Mouse (Mus musculus) kidney, embryonic 14.5 days (tissue): ENCODE results near the gene Cd207. TPM values are rescaled to one million over a fixed set of nuclear protein-coding genes. Genes with fewer than 3 reads are reported as not detected.

ENCODE experiments used
- ATAC-seq: fragments of 200-750 bp; cut with Nextera tagmentation; 2 replicates; pipeline ENCODE4 v1.8.0; 2017; ENCODE audit warnings: moderate number of reproducible peaks, mild to moderate bottlenecking, moderate TSS enrichment, moderate library complexity; ENCODE audit not compliant: low FRiP score, low TSS enrichment
- H3K27ac ChIP-seq: fragments of 300-500 bp; sonication (generic); 2 replicates; pipeline ENCODE4 v1.5.1; 2014; ENCODE audit warnings: low read depth, mild to moderate bottlenecking, low read length, moderate library complexity, mixed read lengths
- H3K27me3 ChIP-seq: fragments of 300-500 bp; sonication (generic); 2 replicates; pipeline ENCODE4 v1.6.1; 2014; ENCODE audit warnings: mild to moderate bottlenecking, low read length; ENCODE audit not compliant: control insufficient read depth, insufficient read depth
- H3K36me3 ChIP-seq: fragments of 300-500 bp; sonication (generic); 2 replicates; pipeline ENCODE4 v1.6.1; 2014; ENCODE audit warnings: low read length, mixed read lengths; ENCODE audit not compliant: control insufficient read depth, insufficient read depth
- H3K4me1 ChIP-seq: fragments of 300-500 bp; sonication (generic); 2 replicates; pipeline ENCODE4 v1.6.1; 2014; ENCODE audit warnings: low read length, mixed read lengths; ENCODE audit not compliant: control insufficient read depth, insufficient read depth
- H3K4me2 ChIP-seq: fragments of 300-500 bp; sonication (generic); replicated peaks from 2 replicates; pipeline ENCODE4 v1.6.1; 2014; ENCODE audit warnings: low read depth, mild to moderate bottlenecking, low read length
- H3K4me3 ChIP-seq: fragments of 300-500 bp; sonication (generic); 2 replicates; pipeline ENCODE4 v1.5.1; 2014; ENCODE audit warnings: mild to moderate bottlenecking, low read length
- H3K9ac ChIP-seq: fragments of 300-500 bp; sonication (generic); 2 replicates; pipeline ENCODE4 v1.6.1; 2014; ENCODE audit warnings: low read depth, mild to moderate bottlenecking, low read length, moderate library complexity
- H3K9me3 ChIP-seq: fragments of 300-500 bp; sonication (generic); 2 replicates; pipeline ENCODE4 v1.6.1; 2016; ENCODE audit warnings: low read length; ENCODE audit not compliant: control insufficient read depth
- WGBS: fragments of 180-500 bp; shearing (Covaris S2); extraction: QIAGEN DNeasy Blood & Tissue Kit; methylation state at CpG from one replicate; pipeline ENCODE4 v1.1.7; 2014; 5-methylcytosine and 5-hydroxymethylcytosine counted together
- polyA plus RNA-seq: library from polyadenylated mRNA; unstranded; fragments of >200 nt; fragmentation: Nextera tagmentation; extraction: Ambion mirVana; gene quantifications from 2 replicates; pipeline ENCODE4 v1.2.1, GENCODE M21; 2014

Cd207 gene
- polyA plus RNA-seq, 1 experiment from 2014 or later = not detected

- Histone ChIP-seq H3K9me3 (0 out of 2 replicates have a peak, but pooled peaks cover 4% of the 10 kb centered on the region), H3K36me3 (no peaks in the 10 kb centered on the region), H3K9ac (no peak overlapping the region), H3K4me3 (no peak overlapping the region), H3K4me2 (no peak overlapping the region), H3K27ac (no peak overlapping the region), H3K27me3 (peaks cover 88% of the 10 kb centered on the region), H3K4me1 (no peaks in the 10 kb centered on the region)
- no peak for ATAC-seq
- WGBS = 2% methylated on average over 11 of the region's 11 CpGs
Observed at GRCm38 (mm10) chr6:83701001-83701400, 23.3 kb upstream of the Cd207 start.

GRCm38 (mm10) chr6:83699971-83700370, 22.3 kb upstream of the Cd207 start:
- 0% methylated on average over 5 of the region's 5 CpGs for WGBS
- no peak overlapping the region for H3K4me2 ChIP-seq
- no peak for ATAC-seq
- no peak overlapping the region for H3K27ac ChIP-seq
- no peak overlapping the region for H3K4me3 ChIP-seq
- 0 out of 2 replicates have a peak, but pooled peaks cover 4% of the 10 kb centered on the region for H3K9me3 ChIP-seq
- H3K9ac ChIP-seq = no peak overlapping the region
- no peaks in the 10 kb centered on the region for H3K36me3 ChIP-seq
- peaks cover 88% of the 10 kb centered on the region for H3K27me3 ChIP-seq
- no peaks in the 10 kb centered on the region for H3K4me1 ChIP-seq

- 2% methylated on average over 8 of the region's 8 CpGs for WGBS
- H3K27me3 ChIP-seq = peaks cover 87% of the 10 kb centered on the region
- H3K36me3 ChIP-seq = no peaks in the 10 kb centered on the region
- H3K9ac ChIP-seq = no peak overlapping the region
- no peaks in the 10 kb centered on the region for H3K9me3 ChIP-seq
- no peak overlapping the region for H3K27ac ChIP-seq
- no peaks in the 10 kb centered on the region for H3K4me1 ChIP-seq
- no peak overlapping the region for H3K4me2 ChIP-seq
- ATAC-seq = no peak
- no peak overlapping the region for H3K4me3 ChIP-seq
Observed at GRCm38 (mm10) chr6:83697932-83698331, 20.3 kb upstream of the Cd207 start.

- Histone ChIP-seq H3K4me1 (no peaks in the 10 kb centered on the region), H3K4me3 (no peak overlapping the region), H3K9me3 (no peaks in the 10 kb centered on the region), H3K36me3 (no peaks in the 10 kb centered on the region), H3K4me2 (no peak overlapping the region), H3K27ac (no peak overlapping the region), H3K9ac (no peak overlapping the region), H3K27me3 (peaks cover 90% of the 10 kb centered on the region)
- under 1% methylated on average over 7 of the region's 7 CpGs for WGBS
- ATAC-seq = no peak
Observed at GRCm38 (mm10) chr6:83696684-83697083, 19.0 kb upstream of the Cd207 start.

GRCm38 (mm10) chr6:83695731-83696130, 18.1 kb upstream of the Cd207 start:
- H3K9ac ChIP-seq = no peak overlapping the region
- 3% methylated on average over 3 of the region's 3 CpGs for WGBS
- no peak overlapping the region for H3K4me3 ChIP-seq
- H3K9me3 ChIP-seq = no peaks in the 10 kb centered on the region
- H3K36me3 ChIP-seq = no peaks in the 10 kb centered on the region
- no peaks in the 10 kb centered on the region for H3K4me1 ChIP-seq
- H3K4me2 ChIP-seq = no peak overlapping the region
- peaks cover 92% of the 10 kb centered on the region for H3K27me3 ChIP-seq
- no peak overlapping the region for H3K27ac ChIP-seq
- no peak for ATAC-seq

GRCm38 (mm10) chr6:83693835-83694234, 16.2 kb upstream of the Cd207 start:
- no peak overlapping the region for H3K9ac ChIP-seq
- no peaks in the 10 kb centered on the region for H3K36me3 ChIP-seq
- no peak overlapping the region for H3K4me3 ChIP-seq
- no peak overlapping the region for H3K27ac ChIP-seq
- under 1% methylated on average over 9 of the region's 9 CpGs for WGBS
- ATAC-seq = no peak
- H3K27me3 ChIP-seq = peaks cover 87% of the 10 kb centered on the region
- no peaks in the 10 kb centered on the region for H3K4me1 ChIP-seq
- no peaks in the 10 kb centered on the region for H3K9me3 ChIP-seq
- no peak overlapping the region for H3K4me2 ChIP-seq

GRCm38 (mm10) chr6:83692962-83693361, 15.3 kb upstream of the Cd207 start:
- no peak for ATAC-seq
- 3% methylated on average over 12 of the region's 12 CpGs for WGBS
- H3K4me1 ChIP-seq = no peaks in the 10 kb centered on the region

GRCm38 (mm10) chr6:83690936-83691335, 13.3 kb upstream of the Cd207 start:
- no peak for ATAC-seq
- Histone ChIP-seq H3K36me3 (no peaks in the 10 kb centered on the region), H3K9me3 (no peaks in the 10 kb centered on the region), H3K4me1 (no peaks in the 10 kb centered on the region), H3K4me3 (no peak overlapping the region), H3K27me3 (peaks cover 62% of the 10 kb centered on the region), H3K27ac (no peak overlapping the region), H3K4me2 (no peak overlapping the region), H3K9ac (no peak overlapping the region)
- WGBS = 62% methylated on average over 2 of the region's 2 CpGs

More at GRCm38 (mm10) chr6:83692962-83693361, 15.3 kb upstream of the Cd207 start:
- H3K9me3 ChIP-seq = no peaks in the 10 kb centered on the region
- no peak overlapping the region for H3K27ac ChIP-seq
- no peak overlapping the region for H3K9ac ChIP-seq
- H3K4me3 ChIP-seq = no peak overlapping the region
- no peaks in the 10 kb centered on the region for H3K36me3 ChIP-seq
- H3K4me2 ChIP-seq = no peak overlapping the region
- peaks cover 82% of the 10 kb centered on the region for H3K27me3 ChIP-seq

- no peak overlapping the region for H3K27ac ChIP-seq
- H3K36me3 ChIP-seq = no peaks in the 10 kb centered on the region
- ATAC-seq = no peak
- H3K4me2 ChIP-seq = no peak overlapping the region
- no peaks in the 10 kb centered on the region for H3K4me1 ChIP-seq
- peaks cover 55% of the 10 kb centered on the region for H3K27me3 ChIP-seq
- no peaks in the 10 kb centered on the region for H3K9me3 ChIP-seq
- H3K4me3 ChIP-seq = no peak overlapping the region
- WGBS = 24% methylated on average over 4 of the region's 5 CpGs
- H3K9ac ChIP-seq = no peak overlapping the region
Observed at GRCm38 (mm10) chr6:83690277-83690676, 12.6 kb upstream of the Cd207 start.
